Mouse (Mus musculus) hematopoietic stem cell, adult 5-6 weeks (primary cell): ENCODE measurements around the gene Foxj3. TPM values are rescaled to one million over a fixed set of nuclear protein-coding genes. Genes with fewer than 3 reads are reported as not detected.

ENCODE experiments used
- ATAC-seq, 2 experiments: fragments of 125-278 bp in 1 of 2; replicated peaks in 1 of 2; 2 replicates each; pipeline ENCODE4 v1.8.0; 2016 to 2017; ENCODE audit warnings: inconsistent platforms in 2 of 2, mild to moderate bottlenecking in 2 of 2, moderate number of reproducible peaks in 2 of 2, low read depth in 1 of 2, moderate TSS enrichment in 1 of 2; ENCODE audit not compliant: low FRiP score in 2 of 2, poor library complexity in 2 of 2, severe bottlenecking in 2 of 2, insufficient read depth in 1 of 2, low TSS enrichment in 1 of 2
- total RNA-seq: library from RNA; stranded (forward); fragments of 172-1452, 232-1000 nt; gene quantifications from 2 replicates; pipeline ENCODE4 v1.2.3, GENCODE M21; 2017

The Foxj3 gene
- total RNA-seq, 1 experiment from 2014 or later, result 31.3 TPM

GRCm38 (mm10) chr4:119540533-119540890, 3.7 kb downstream of the Foxj3 start:
- no peak for ATAC-seq

DNA sequence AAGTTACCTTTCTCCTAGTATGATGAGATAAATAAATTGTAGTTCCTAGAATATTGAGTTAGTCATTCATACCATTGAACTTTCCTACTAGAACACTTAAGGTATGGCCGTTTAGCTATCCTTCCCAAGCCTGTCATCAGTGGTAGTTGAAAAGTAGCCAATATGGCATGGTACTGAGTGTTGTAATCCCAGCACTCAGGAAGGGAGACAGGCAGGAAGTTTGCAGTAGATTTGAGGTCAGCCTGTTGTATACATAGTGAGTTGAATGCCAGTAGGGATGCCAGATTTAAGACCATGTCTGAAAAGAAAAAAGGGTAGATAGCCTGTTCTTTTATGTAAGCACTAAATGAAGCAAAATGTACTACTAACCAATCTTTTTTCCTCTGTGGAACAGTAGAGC, 14.1 kb downstream of the Foxj3 start:
- ATAC-seq, result no peak

GRCm38 (mm10) chr4:119555466-119555865, 18.7 kb downstream of the Foxj3 start:
- no peak for ATAC-seq

GRCm38 (mm10) chr4:119563136-119563535, 26.3 kb downstream of the Foxj3 start:
- ATAC-seq, result no peak

DNA sequence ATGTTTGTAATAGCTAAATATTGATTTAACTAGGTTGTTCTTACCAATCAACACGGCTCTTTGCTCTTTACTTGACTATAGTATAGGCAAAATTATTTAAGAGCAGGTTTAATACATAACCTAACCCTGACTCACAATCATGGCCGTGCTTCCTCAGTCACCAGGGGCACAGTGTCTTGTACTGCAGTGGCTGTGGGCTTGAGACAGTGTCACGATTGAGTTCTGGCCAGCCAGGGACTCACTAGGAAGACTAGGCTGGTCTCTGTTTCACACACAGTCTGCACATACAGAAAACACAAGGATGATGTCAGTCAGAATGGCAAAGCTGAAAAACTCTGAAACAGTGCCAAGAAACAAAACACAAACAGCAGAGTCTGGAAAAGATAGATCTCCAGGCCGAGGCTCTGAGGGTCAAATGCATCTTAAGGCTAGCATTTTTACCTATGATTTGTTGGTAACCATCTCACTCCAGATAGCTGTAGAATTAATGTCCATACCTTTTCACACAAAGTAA, 29.6 kb downstream of the Foxj3 start:
- ATAC-seq, result no peak

GRCm38 (mm10) chr4:119572682-119573081, 35.9 kb downstream of the Foxj3 start:
- no peak; a peak in 1 of 4 replicates for ATAC-seq

DNA sequence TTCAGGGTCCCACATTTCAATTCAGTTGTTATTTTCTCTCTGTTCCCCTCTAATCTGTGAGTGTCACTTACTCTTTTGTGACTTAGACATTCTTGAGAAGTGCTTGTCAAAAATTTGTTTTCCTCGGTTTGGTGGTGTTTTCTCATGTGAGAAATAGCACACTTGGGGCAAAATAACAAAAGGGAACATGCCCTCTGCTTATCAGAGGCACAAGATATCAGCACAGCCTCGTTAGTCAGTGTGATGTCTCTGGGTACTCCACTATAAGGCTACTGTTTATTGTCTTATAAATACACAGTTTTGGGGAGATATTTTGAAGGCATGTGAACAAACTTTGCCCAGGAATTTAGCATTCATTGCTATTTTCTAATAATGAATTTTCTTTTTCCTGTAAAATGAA, 37.7 kb downstream of the Foxj3 start:
- ATAC-seq, result no peak

GRCm38 (mm10) chr4:119575459-119575858, 38.7 kb downstream of the Foxj3 start:
- ATAC-seq, result no peak

GRCm38 (mm10) chr4:119588037-119588436, 51.2 kb downstream of the Foxj3 start:
- no peak for ATAC-seq

DNA sequence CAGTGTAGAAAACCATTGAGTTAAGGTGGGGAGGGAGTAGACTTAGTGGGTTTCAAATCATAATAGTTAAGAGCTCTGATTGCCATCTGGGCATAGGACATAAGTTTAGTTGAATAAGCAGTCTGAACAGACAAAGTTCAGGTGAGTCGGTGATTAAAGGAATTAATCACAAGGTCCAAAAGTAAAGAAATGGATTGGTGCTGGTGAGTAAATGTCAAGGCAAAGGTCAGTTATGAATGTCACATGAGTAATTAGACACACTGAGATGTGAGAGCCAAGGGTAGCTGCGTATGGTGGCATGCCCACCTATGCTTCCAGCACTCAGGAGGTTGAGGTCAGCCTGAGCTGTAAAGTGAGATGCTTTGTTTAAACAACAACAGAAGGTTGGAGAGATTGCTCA, 52.6 kb downstream of the Foxj3 start:
- ATAC-seq, result no peak

DNA sequence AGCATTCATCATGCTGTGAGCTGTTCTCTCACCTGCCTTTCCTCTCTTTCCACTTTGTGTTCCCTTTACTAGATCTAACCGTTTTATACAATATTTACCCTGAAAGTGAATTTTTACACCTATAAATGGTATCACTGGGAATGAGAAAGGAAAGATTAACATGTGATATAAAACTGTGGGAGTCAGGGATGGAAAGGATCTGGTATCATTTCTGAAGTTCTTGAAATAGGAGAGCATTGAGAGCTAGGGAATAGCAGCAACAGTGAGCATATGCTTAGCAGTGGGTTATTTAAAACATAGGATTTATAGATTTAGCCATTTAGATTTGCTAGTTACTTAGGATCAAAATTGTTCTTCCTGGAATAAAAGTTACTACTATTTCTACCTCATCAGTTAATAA, 53.2 kb downstream of the Foxj3 start:
- no peak for ATAC-seq

GRCm38 (mm10) chr4:119592479-119592878, 55.7 kb downstream of the Foxj3 start:
- ATAC-seq, result no peak

- ATAC-seq, result no peak
Observed at GRCm38 (mm10) chr4:119594331-119594730, 57.5 kb downstream of the Foxj3 start.

DNA sequence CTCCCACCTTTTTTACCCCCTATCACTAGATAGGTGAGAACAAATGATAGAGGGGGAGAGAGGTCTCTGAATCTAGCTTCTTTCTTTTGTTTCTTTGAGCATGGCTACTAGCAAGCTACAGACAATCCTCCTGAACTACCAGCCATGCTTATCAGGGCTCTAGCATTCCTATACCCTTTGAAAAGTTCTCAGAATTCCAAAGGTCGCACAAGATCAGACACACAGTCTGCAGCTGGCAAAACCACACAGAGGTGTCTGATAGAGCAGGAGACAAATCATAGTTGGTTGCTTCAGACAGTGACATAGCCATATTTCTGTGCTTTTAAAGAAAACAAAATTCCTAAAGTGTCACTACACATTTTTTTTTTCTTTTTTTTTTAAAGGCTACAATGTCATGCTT, 62.8 kb downstream of the Foxj3 start:
- no peak for ATAC-seq

DNA sequence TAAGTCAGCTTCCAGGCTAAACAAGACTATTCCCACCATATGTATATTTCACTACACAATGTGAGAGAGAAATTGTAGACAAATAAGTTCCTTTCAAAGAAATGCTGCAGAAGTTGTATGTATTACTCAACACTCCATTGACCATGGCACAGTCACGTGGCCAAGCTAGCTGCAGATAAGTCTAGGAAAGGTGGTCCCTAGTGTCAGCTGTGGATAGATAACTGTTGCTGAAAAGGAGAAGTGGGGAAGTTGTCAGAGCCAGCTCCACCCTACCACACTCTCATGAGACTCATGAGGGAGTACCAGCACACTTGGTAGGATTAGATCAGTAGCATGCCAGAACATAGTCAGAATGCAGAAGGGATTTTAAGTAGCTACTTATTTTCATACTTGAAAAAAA, 72.7 kb downstream of the Foxj3 start:
- peak; percentile 62 to 80 for ATAC-seq

GRCm38 (mm10) chr4:119614078-119614477, 77.3 kb downstream of the Foxj3 start:
- no peak for ATAC-seq

DNA sequence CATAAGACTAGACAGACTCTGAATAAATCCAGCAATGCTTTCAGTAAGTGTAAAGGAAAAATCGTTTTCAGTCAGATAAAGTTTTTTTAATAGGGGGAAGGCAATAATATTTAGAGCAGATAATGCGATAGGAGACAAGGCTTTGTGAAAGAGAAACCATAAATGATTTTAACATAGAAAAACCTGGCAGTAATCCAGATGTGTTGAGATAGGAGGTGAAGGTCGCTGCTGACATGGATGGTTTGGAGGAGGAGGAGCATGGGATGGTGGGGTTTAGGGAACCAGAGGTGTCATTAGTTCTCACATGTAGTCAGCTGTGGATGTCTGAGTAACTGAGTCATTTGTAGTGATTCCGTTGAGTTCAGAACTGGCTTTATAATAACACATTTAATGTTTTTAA, 77.9 kb downstream of the Foxj3 start:
- no peak for ATAC-seq

DNA sequence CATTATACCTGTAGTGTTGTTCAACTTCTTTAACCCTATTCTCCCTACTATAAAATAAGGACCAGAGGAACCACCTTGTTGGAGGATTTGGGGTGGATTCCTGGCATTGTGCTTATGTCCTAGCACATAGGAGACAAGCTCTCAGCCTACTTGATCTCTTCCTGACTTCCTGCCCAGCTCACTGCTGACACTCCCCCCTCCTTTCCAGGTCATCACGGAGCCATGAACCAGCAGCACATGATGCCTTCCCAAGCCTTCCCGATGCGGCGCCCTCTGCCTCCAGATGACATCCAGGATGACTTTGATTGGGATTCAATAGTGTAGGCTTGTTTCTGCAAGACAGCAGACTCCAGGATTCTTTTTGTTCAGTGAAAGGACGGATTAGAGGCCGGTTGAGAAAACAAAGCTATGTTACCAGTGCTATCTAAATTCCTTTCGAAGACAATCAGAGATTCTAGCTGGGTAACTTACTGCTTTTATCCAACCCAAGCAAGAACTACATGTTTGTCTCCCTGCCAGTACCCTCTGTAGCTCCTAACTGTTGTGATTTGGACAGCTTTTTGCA, 89.4 kb downstream of the Foxj3 start:
- ATAC-seq, result no peak

DNA sequence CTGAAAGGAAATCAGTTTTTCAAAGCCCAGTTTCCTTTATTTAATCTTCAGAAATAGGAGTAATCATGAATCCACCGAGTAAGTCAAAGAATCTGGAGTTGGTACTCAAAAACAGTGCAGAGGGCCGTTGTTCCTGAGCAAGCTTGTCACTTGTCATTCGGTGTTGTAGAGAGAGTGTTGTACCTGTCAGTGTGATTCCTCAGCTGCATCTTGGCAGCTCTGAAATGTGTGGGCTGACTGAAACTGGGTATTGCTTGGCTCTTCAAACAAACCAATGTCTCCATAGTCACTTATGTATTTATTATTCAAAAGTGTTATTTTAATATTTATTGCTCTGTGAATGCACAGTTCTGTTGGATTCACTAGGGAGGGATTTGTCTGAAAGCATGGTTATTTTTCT, 90.1 kb downstream of the Foxj3 start:
- no peak for ATAC-seq

DNA sequence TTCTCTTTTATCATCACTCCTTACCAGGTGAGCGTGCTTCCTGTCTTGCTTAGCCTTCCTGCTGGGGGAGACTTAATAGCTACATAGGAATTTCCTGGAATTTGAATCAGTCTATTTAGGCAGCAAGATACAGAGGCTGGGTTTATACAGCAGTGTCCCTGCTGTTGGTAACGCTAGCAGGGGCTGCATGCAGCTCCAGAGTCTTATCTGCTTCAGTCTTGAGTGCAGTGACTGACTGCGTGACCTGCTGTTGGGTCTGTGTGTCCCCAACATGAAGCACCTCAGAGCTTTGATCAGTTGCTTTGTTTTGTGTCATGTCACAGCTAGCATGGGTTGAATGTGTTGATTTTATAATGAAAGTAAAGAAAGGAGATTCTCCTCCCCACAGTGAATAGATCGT, 90.5 kb downstream of the Foxj3 start:
- ATAC-seq, result no peak
